Mouse (Mus musculus) ES-E14 (cell line): ENCODE measurements at regions not wholly inside any gene's neighbourhood (a gene's known extent, or its start where the extent isn't known, plus 50 kb on each side); places are given as distances from the start of the nearest gene placed in this dataset.

Experiments
- DNase-seq: peaks from one replicate; pipeline ENCODE4 v3.0.0-alpha.2; 2013; ENCODE audit warnings: low read depth, low spot score
- H3K27ac ChIP-seq: 2 replicates; pipeline ENCODE4 v1.5.1; 2012; ENCODE audit warnings: low read depth, mild to moderate bottlenecking, low read length, moderate library complexity, mixed read lengths; ENCODE audit not compliant: poor library complexity, insufficient read depth, severe bottlenecking
- H3K36me3 ChIP-seq: 2 replicates; pipeline ENCODE4 v1.6.1; 2012; ENCODE audit warnings: mild to moderate bottlenecking, low read length, moderate library complexity, mixed read lengths; ENCODE audit not compliant: control insufficient read depth, poor library complexity, insufficient read depth, severe bottlenecking
- H3K4me1 ChIP-seq, 2 experiments: fragments of 150-350 bp in 1 of 2; sonication (generic) in 1 of 2; 2 replicates each; pipeline ENCODE4 v1.6.1; 2012; ENCODE audit warnings: low read length in 2 of 2, mild to moderate bottlenecking in 1 of 2, mixed read lengths in 1 of 2; ENCODE audit not compliant: control insufficient read depth in 2 of 2, insufficient read depth in 2 of 2, poor library complexity in 1 of 2
- H3K4me3 ChIP-seq, 2 experiments: fragments of 150-350 bp in 1 of 2; sonication (generic) in 1 of 2; 2 replicates each; pipeline ENCODE4 v1.5.1; 2012; ENCODE audit warnings: low read length in 2 of 2, low read depth in 1 of 2, mild to moderate bottlenecking in 1 of 2, mixed read lengths in 1 of 2; ENCODE audit not compliant: insufficient read depth in 1 of 2, poor library complexity in 1 of 2, severe bottlenecking in 1 of 2
- H3K9ac ChIP-seq: 2 replicates; pipeline ENCODE4 v1.6.1; 2012; ENCODE audit warnings: low read depth, mild to moderate bottlenecking, low read length, mixed read lengths; ENCODE audit not compliant: poor library complexity, insufficient read depth, severe bottlenecking
- H3K9me3 ChIP-seq: fragments of 150-350 bp; sonication (generic); 2 replicates; pipeline ENCODE4 v1.6.1; 2012; ENCODE audit warnings: low read depth, mild to moderate bottlenecking, low read length; ENCODE audit not compliant: control insufficient read depth, insufficient read depth
- CHD2 ChIP-seq: IDR thresholded peaks from 2 replicates; pipeline ENCODE4 v1.6.1; 2014; ENCODE audit warnings: mild to moderate bottlenecking, low read depth, low read length, inconsistent platforms
- HCFC1 ChIP-seq: IDR thresholded peaks from 2 replicates; pipeline ENCODE4 v1.6.1; 2012; ENCODE audit warnings: low read length, inconsistent platforms, borderline replicate concordance; ENCODE audit not compliant: insufficient read depth
- MAFK ChIP-seq: IDR thresholded peaks from 2 replicates; pipeline ENCODE4 v1.6.1; 2014; ENCODE audit warnings: mild to moderate bottlenecking, low read depth, low read length, inconsistent platforms; ENCODE audit not compliant: insufficient read depth
- ZC3H11A ChIP-seq: IDR thresholded peaks from 2 replicates; pipeline ENCODE4 v1.6.1; 2012; ENCODE audit warnings: low read depth, mild to moderate bottlenecking, inconsistent platforms, low read length, borderline replicate concordance
- ZNF384 ChIP-seq: IDR thresholded peaks from 2 replicates; pipeline ENCODE4 v1.6.1; 2012; ENCODE audit warnings: low read depth, low read length, inconsistent platforms
- in situ Hi-C, 2 experiments: fragments of 600-800 bp; cut with MboI; formaldehyde crosslinking; loops; one replicate each; pipeline ENCODE4 v1.15.1; 2025; ENCODE audit warnings: low sequenced_read_pairs in 2 of 2, inconsistent platforms in 1 of 2; ENCODE audit not compliant: unreplicated experiment in 2 of 2

DNA sequence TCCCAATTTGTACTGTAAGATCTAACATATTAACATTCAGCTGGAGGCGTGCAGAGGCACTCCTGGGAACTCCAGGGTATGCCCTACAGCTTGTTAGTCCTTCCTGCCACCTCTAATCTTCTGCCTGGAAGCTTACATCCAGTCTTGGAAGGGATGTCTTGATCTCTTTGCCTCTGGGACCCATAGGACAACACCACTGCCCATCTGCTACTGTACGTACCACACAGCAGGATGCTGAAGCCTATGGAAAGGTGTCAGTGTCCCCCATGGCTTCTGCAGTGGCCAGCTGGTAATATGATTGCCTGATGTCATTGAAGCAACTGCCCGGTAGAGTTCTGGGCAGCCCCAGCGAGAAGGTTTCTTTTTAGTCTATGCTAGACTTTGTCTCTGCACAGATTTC is 52.7 kb upstream of the Palm2 start:
- DNase-seq: no peak
- Histone ChIP-seq H3K9me3 (no peaks in the 10 kb centered on the region), H3K36me3 (no peaks in the 10 kb centered on the region), H3K4me3 (no peak overlapping the region), H3K27ac (no peak overlapping the region), H3K9ac (no peak overlapping the region), H3K4me1 (no peaks in the 10 kb centered on the region)
- TF ChIP-seq HCFC1 (no peak), CHD2 (no peak), ZC3H11A (no peak), ZNF384 (no peak), MAFK (no peak)
- in situ Hi-C loops: no loop called here
